Mouse (Mus musculus) left cerebral cortex, adult 8-10 months (tissue): Measurements from ENCODE around the gene Avpr2. TPM values are rescaled to one million over a fixed set of nuclear protein-coding genes. Genes with fewer than 3 reads are reported as not detected.

Source experiments
- DNase-seq, 2 experiments: peaks; one replicate each; pipeline ENCODE4 v3.0.0; 2022; ENCODE audit warnings: low spot score in 2 of 2
- total RNA-seq, 4 experiments: library from RNA; stranded (reverse); gene quantifications; 2 replicates each; pipeline ENCODE4 v1.2.4; 2022

Avpr2 gene
- not detected for total RNA-seq

DNA sequence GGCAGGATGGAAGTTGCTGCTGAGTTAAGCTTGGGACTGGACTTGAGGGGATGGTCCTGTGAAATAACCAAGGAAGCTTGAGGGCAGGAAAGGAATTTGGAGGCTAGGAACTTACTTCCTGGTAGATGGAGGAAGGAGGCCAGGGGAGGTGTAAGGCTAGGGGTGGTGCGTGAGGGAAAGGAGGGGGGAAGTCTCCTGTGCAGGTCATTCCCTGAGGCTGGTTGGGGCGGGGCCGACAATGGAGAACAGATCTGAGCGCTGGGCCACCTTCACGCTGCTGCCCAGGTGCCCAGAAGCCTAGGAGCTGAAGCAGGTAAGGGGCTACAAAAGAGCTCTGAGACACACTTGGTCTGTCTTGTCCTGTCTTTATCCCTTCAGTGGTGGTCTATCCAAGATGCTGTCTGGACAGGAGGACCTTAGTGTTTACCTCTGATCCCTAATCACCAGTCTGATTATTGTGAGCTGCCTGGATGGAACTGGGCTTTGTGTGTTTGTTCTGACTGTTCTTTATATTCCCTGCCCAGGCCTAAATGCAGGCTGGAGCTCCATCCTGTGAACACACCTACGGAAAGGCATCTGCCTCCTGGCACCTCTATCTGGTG lies at the start of gene Avpr2:
Avpr2 (plus strand) TSS at position 552 of the 602 bp plus-strand sequence.
- DNase-seq = no peak

DNA sequence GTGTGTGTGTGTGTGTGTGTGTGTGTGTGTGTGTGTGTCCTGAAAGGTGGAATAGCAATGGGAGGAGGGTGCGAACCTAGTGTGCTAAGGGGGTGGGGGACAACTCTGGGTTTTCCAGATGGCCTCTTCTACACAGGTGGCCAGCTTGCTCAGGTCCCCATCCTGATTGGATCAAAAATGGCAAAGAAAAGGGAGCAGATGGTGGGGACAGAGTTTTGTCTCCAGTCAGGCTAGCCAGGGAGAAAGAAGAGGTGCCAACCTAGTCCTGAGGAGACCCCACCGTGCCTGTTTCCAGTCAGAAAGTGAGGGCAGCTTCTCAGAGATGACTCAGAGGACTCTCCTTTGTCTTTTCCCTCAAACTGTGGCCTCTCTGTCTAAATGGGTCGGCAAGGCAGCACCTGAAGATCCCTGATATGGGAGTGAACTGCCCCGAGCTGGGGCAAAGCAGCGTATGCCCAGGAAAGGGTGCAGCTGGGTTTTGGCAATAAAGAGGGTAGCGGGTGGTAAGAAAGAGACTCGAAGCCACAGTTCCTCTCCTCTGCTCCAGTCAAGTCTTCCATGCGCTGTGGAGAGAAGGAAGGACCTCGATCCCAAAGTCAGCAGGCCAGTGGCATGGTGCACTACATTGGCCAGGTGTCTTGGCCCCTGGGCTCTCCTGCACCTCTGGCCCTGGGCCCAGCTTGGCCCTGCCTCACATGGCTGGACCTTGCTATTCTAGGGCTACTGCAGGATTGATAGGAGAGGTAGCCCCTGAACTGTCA lies 37.4 kb upstream of the Avpr2 start:
- no peak for DNase-seq

DNA sequence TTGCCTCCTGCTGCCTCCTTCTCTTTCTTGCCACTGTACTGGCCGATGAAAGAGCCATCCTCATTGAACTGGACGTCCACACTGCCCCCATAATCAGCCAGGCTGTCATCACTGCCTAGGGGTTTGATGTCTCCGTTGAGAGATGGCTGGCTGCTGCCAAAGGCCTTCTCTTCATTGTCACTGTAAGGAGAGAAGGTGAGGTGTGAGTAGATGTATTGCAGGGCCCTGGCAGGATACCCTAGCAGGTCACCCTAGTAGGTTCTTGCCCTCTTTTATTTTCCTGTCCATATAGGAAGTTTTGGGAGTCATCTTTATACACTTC lies 36.9 kb upstream of the Avpr2 start:
- DNase-seq = no peak

DNA sequence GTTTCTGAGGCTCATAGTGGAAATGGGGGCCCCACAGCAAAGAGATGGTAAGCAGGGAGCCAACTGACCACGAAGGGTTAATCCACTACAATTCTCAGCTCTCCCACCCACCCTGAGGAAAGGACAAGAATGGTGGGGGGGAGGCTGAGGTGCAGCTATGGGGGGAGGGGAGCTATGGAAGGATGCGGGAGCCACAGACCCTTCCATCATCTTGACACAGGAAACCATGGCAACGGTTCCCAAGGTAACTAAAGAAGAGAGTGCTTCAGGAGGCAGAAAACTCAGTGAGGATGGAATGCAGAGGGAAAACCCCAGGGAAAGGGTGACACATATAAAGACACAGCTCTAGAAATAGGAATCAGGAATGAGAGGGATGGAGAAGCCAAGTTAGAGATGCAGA lies 27.2 kb upstream of the Avpr2 start:
- DNase-seq = no peak

DNA sequence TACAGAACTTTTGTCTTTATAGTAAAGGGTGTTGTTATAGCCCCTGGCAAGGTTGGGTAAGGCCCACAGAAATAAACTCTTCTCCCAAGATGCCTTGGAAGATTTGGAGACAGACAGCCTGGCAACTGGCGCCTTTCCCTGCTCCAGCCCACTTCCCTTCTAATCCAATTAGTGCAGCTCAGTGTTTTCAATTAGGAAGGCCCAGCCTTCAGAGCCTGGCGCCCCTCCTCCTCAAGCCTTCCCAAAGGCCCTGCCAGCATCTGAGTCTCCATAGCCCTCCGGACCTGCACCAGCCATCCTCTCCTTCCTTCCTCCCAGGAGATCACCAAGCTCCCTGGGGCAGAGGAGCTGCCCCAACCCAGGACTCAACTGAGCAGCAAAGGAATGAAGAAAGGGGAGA lies 24.6 kb upstream of the Avpr2 start:
- no peak for DNase-seq

DNA sequence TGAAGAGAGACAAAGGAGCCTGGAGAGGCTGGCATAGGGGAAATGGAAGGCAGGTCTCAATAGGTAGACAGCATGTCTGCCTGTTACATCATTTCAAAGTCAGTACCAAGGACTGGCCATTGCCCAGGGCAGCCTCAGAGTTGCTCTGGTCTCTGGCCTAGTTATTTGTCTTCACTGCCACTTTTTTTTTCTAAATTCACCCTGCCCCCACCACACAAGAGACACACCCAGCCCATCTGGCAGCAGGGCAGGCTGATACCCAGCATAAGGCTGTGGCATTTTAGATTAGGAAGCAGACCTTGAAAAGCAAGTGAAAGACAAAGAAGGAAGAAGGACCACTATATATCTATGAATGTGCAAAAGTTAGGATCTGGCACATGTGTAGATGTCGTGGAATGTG lies 24.1 kb upstream of the Avpr2 start:
- no peak for DNase-seq

DNA sequence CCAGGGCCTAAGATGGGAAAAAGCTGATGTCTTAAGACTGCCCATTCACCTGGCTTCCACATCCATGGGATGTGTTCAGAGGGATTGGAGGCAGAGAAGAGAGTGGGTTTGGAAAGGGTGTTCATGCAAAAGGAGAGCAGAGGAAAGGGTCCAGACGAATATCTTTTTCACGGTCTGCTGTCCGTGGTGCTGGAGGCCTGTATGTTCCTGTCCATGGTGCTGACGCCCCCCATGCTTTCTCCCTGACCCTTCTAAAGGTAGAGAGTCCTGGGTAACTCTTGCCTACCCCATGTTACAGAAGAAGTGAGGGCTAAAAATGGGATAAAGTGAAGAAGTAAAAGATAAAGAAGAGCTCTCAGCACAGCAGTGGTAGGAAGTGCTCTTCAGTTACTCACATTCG lies 22.6 kb upstream of the Avpr2 start:
- DNase-seq = no peak

DNA sequence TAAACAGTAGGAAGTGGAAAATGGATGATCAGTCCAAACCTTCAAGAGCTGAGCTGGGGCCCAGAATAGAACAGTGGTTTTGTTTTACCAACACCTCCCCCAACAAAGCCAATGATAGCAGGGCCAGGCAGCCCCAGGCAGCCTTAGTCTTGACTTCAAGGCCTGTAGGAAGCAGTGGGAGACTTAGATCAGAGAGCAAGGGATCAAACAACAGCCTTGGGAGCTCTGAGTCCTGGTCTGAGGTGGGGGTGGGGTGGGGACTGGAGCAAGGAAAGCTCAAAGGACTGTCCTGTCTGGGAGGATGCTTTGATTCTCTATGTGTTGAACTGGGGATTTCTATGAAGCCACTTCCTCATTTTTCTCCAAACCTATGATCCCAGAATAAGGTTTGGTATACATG lies 20.4 kb upstream of the Avpr2 start:
- no peak for DNase-seq

DNA sequence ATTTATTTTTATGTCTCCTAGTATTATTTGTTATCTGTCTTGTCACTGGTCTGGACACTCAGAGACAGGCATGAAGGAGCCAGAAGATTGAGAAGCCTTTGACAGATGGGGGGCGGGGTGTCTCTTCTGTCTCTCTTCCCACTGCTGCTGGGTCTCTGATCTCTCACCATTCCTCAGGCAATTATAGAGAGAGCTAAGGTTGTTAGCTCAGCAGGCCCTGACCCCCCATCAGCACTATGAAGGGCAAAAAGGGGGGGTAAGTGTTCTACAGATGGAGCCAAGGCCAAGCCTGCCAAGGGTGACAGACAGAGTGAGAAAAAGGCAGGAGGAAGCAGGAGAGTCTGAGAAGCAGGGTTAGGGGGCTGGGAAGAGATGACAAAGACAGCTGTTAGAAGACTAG lies 19.9 kb upstream of the Avpr2 start:
- no peak for DNase-seq

DNA sequence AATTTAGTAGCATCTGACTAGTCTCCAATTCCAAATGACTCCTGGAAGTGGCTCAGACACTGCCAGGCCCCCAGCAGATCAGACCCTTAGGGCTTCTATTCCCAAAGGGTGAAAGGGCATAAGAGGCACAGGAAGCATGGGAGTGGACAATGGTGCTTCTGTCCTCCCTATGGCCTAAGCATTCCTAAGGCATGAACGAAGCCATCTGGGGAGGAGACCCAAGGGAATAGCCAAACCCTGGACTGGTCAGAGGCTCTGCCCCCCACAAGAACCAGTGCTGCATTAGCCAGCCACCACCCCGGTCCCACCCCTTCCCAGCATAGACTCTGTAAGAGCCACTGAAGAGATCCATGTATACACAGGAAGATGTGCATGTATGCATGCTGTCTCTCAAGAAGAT lies 16.0 kb upstream of the Avpr2 start:
- no peak for DNase-seq

DNA sequence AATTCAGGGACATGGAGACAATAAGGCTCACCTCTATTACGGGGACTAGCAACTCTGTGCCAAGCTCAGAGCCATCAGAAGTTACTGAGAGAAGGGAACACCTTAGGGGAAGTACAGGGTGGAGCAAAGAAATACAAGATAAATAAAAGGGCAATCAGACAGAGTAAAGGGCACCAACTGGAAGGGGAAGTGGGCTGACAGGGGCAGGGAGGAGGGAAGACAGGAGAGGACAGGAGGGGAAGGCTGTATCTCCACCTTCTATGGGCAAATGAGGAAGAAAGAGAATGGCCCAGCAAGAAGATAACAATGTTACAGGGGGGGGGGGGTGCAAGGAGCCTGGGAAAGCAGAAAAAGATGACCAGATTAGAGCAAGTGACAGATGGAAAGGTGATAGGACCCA lies 14.9 kb upstream of the Avpr2 start:
- DNase-seq = no peak

DNA sequence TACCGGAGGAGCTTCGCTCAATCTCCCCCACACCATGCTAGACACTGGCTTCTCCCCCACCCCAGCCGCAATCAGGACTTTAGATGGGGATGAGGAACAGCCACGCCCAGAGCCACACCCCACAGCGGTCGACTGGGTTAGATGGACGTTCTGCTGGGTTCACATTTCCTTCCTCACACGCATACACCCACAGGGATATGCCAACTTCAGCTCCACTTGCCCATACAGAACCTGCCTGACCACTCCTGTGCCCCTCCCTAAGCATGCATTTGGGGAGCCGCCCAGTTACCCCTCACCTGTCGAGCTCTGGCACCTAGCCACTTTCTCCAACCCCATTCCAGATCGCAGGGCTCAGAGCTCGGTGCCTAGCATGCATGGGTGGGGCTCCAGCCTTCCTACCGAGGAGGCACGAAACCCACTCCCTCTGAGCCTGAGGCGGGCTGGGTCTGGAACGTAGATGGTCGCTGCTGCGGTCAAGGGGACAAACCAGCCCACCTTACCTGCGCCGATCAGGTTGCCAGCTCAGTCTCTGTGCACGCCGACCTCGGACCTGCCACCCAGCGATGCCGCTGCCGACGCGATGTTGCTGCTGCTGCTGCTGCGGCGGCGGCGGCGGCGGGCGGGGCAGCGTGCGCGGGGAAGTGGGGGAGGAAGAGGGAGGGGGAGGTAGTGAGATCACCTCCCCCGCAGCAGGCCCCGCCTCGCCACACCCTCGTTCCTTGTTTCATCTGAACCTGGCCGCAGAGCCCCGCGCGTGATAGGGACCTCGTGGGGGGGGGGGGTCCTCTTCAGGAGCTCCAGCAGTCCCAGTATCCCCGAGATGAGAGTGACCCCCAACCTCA lies 11.5 kb upstream of the Avpr2 start:
- no peak for DNase-seq

DNA sequence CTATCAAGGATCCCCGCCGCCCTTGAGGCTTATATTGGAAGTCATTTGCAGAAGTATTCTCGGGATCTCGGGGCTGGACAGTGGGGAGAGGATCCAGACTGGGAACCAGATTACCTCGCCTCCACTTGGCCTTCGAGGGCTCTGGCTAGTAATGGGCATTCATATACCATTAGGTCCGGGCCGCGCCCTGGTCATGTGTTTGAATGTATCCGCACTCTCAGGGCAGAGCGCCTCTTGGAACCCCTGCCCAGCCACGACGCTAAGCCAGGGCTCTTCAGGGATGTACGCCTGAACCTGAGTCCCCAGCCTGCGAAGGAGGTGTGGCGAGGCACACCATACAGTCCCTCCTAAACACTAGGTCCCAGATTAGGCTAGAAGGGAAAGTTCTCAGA lies 10.9 kb upstream of the Avpr2 start:
- DNase-seq = no peak

DNA sequence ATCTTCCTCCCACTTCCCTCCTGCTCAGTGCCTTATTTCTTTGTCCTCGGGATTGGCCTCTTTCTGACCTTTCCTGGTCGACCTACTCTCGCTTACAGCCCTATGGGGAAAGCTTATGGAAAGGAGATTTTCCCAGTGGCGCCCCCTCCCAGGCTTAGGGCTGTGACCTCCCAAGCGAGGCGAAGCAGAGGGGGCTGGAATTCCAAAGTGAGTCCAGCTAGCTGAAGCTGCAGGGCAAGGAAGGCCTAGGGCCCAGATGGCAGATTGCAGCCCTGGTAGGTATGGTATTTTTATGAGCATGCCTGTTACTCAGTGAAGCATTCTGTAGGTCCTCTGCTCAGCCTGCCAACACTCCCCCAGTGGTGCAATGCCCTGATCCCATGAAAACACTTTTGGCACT lies 10.4 kb upstream of the Avpr2 start:
- DNase-seq = no peak

DNA sequence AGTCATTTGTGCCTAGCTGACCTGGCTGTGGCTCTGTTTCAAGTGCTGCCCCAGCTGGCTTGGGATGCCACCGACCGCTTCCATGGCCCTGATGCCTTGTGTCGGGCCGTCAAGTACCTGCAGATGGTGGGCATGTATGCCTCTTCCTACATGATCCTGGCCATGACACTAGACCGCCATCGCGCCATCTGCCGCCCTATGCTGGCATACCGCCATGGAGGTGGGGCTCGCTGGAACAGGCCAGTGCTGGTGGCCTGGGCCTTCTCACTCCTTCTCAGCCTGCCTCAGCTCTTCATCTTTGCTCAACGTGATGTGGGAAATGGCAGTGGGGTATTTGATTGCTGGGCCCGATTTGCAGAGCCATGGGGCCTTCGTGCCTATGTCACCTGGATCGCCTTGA lies 931 bp downstream of the Avpr2 start:
- no peak for DNase-seq

DNA sequence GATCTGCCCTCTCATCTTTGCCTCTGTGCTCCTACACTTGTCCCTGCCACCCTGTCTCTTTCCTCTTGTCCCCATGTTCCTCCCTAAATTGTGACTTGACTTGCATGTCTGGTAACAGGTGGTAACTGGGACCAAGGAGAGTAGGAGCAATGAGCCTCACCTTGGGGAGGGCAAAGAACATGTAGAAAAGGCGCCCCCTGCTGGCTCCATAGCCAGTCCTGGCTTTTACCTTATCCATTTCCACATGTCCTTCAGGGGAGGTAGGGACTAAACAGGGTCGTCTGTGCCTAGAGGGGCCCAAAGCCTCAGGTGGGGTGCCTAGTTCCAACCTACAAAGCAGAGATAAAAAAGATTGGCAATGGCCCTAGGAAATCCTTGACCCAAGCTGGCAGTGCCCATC lies 3.8 kb downstream of the Avpr2 start, which contains the start of gene L1cam:
L1cam (minus strand) TSS at position 387 of the 400 bp plus-strand sequence.
- DNase-seq = peak in 1 of 2 experiments; percentile 25

DNA sequence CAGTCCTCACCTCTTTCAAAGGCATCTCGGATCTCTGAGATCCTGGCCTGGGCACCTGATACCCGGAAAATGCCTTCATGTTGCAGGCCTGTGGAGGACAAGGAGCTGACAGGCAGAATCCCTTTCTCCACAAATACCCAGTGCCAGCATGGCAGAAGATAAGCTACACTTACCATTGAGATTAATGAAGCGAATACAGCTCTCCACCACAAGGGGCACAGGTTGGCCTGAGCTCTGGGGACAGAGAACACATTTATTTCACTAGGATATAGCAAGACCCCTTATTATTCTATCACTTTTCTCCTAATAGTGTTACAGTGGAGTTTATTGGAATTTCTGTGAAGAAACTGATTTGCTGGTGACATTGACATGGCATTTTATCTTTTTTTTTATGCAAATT lies 6.1 kb downstream of the Avpr2 start:
- no peak for DNase-seq

DNA sequence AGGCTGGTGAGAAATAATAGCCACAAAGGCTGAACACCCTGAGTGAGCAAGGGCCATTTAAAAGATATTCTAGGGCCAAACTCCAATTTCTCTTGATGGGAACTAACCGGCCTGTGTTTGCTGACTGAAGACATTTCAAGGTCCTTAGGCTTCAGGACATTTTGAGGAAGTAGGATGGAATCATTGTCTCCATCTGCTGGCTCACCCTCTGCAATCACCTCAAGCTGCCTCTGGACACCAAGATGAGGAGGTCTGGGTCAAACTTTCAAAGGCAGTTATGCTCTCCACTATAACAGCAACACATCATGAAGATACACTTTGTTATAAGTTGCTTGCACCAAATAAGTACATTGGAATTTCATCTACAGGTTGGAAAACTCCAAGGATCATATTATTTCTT lies 18.1 kb downstream of the Avpr2 start:
- no peak for DNase-seq

DNA sequence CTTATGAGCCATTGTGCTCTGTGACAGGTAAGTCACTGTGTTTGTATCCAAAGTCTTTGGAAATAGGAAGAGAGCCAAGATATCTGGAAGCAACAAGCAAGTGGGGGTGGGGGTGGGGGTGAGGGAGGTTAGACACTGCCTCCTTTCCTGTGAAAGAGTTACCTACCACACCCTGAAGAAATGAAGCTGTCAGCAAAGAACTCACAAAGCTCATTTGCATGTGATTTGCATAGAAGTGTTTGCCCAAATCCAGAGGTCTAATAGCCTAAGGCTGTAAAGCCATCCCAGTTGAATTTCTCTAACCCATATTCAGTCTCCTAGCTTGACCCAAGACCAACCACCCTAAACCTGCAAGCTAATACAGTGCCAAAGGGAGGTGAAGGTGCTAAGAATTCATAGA lies 18.5 kb downstream of the Avpr2 start:
- DNase-seq = no peak

DNA sequence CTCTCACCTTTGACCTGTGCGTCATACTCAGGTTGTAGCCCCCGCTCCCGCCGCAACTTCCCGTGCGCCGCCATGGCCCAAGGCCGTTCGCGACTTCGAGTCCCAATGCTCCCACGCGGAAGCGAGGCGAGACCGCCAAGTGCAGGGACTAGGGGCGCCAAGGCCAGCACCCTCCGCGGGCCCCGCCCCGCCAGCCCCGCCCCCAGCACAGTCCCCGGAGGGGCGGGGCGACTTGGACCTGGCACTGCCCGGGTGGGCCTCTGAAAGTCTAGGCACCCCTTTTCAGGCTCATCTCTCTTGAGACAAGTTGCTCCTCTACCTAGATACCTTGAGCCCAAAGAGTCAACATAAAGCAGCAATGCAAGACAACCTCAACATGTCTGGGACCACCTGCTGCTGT lies 19.3 kb downstream of the Avpr2 start:
- DNase-seq = no peak

DNA sequence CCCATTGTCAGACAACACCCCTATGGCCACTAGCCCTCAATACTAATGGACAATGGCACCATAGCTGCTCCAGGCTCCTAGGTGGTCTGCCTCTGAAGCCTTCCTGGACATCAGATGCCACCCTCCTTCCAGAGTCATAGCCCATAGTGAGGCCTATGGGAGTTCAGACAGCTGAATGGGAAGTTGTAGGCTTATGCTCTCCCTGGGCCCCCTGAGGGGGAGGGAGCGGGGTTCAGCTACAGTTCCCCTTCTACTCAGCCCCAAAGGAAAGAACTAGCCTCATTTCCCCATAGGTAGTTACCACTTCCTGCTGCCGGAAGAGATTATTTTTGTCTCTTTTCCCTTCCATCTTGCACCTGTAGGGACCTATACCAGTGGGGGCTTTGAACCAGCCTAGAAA lies 19.7 kb downstream of the Avpr2 start:
- no peak for DNase-seq

DNA sequence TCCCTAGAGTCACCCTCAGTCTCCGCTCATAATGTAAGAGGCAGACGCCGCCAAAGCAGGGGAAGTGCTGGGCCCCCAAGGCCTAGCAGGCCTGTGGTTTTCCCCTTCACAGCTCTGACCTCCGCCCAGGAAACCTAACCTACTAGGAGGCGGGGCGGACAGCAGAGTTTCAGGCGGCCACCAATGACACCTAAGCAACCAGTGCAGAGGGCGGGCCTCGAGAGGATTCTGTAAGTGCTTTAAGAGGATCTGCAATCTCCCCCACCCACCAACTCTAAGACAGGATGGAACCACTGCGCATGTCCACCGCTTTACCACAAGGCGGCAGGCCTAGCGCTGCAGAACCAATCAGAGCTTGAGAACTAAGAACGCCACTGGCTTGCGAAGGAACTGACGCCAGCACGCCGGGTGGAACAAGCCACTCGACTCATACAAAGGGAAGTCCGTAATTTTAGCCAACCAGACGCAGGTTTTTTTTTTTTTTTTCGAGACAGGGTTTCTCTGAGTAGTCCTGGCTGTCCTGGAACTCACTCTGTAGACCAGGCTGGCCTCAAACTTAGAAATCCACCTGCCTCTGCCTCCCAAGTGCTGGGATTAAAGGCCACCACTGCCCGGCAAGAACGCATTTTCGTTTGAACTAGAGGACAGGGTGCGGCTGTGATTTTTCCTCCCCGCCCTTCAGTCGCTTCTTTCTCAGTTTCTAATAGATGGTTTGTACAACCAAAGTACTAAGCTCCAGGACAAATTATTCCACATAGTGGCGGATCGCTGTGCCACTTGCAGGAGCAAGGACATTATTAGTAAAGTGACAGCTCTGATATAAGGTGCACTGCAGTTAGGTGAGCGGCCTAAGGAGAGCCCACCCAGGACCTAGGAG lies 23.2 kb downstream of the Avpr2 start:
- peak; percentile 58 to 91 for DNase-seq
